Mouse (Mus musculus) T-helper 1 cell (primary cell): ENCODE results near the gene Prdm10.

Experiments
- in situ Hi-C: fragments of 300-600 bp; cut with MboI, MseI; formaldehyde crosslinking; loops from one replicate; pipeline ENCODE4 v1.15.1; 2025; ENCODE audit warnings: high pct_unique_total_duplicates

Prdm10 gene

DNA sequence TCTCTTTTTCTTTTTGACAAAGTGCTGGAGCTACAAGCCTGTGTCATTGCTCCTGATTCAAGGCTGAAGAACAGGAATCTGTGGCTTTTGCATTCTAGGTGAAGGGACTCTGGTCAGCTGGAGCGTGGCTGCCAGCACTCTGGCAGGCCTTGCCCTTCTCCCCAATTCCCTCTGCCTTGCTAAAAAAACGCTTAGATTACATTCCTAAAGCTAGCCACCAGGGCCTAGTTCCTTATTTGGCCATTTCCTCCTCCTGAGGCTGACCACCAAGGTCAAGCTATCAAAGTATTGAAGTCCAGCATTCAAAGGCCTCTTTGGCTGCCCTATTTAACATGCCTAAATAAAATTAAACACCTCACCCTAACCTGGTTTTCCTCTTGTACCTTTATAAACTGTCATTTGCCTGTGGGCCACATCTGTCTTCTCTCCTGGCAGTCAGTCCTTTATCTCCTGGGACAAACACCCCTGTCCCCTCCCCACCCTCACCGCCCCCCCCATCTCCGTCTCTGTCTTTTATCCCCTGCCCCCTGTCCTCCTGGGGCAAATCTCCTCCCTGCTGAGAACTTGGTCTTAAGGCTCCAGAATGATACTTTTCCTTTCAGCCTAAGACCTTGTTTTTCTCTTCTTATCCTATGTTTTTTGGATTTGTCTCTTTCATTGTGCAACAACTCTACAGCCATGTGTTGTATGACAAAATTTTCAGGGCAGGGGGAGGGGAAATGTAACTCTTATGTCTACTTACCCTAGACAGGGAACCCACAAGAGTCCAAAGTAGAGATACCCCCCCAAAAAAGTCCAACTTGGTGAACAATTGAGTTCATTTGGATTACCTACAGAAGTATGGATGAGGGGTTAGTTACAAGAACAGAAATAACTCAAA lies 17.9 kb upstream of the Prdm10 start:
- in situ Hi-C loops = no loop called here

DNA sequence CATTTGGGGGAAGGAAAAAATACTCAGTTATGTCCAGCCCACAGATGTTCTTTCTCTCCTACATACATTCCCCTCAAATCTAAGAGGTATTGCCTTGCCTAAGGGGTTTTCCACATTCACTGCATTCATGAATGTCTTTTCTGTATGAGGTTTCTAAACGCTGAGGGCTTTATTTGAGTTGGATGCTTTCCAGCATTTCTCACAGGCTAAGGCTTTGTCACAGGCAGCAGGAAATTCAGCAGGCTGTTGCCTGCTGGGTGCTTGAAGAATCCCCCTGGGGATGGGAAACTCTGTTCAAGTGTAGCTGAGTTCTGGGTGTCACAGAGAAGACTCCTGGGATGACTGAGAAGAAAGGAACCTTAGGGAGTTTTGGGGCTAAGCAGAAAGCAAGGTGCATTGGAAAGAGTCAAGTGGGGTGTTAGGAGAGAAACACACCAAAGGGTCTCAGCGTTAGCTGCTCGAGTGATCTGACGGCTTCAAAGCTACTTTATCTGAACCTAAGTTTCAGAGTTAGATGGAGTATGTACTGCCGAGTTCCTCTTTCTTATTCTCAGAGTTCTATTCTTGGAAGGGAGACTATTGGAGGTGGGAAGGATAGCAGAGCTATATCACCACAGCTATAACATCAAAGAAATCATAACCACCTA lies 14.2 kb upstream of the Prdm10 start:
- in situ Hi-C loops = no loop called here

DNA sequence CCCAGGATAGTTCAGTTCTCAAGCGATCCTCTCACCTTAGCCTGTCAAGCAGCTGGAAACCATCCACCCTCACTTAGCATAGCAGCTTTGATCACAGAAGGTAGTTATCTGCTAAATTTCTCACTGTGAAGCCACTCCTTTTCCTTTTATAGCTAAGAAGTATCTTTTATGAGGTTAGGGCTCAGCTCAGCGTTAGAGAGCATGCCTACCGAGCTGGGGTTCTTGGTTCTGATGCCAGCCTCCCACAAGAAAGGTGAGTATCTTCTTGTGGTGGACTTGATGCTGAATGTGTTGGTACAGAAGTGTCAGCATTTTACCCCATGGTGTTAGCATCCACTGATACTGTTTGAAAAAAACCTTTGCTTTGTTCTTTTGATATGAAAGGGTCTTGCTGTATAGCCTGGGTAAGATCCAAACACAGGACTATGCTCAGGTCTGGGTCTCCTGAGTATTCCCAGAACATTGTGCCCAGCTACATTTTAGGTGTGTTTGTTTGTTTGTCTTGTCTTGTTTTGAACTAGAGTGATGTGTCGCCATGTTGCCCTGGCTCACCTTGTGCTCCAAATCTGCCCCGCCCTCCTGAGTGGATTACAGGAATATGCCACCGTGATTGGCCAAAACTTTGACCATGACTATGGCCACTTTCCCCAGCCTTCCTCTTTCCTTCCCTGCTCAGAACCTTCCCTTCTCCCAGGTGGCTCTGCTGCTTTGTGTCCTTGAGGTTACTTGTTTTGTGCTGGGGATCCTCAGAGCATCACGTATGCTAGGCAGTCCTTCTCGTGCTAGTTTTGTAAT lies 8.9 kb upstream of the Prdm10 start:
- in situ Hi-C loops = no loop called here

GRCm38 (mm10) chr9:31272160-31272559 lies 8.2 kb upstream of the Prdm10 start:
- in situ Hi-C loops = no loop called here

- in situ Hi-C loops = no loop called here
Measured at GRCm38 (mm10) chr9:31278651-31279050, 1.7 kb upstream of the Prdm10 start.

GRCm38 (mm10) chr9:31279306-31279705 lies 1.0 kb upstream of the Prdm10 start:
- in situ Hi-C loops = no loop called here

DNA sequence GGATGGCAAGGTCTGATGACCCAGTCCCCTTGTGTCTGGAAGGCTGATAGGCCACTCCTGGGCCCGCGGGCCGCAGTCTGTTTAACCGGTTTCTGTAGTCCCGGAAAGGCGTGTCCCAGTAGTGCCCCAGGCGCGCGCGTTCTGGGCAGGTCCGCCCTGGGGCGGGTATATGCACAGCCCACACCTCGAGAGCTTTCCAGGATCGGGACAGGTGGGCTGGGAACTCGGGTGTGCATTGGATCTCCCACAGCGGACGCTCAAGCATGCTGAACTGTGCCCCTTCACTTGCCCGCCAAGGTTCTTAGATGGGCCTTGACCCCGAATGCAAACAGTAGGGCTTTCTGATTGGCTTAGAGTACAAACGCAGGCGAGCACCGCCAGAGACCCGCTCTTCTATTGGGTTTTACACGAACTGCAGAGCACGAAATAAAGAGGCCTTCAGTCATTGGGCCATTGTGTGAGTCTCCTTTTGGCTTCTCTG lies 413 bp upstream of the Prdm10 start:
- in situ Hi-C loops = loop anchor here (5.0 kb wide), 1 partner anchor 68 kb away; the partner anchor contains the start of gene Aplp2

DNA sequence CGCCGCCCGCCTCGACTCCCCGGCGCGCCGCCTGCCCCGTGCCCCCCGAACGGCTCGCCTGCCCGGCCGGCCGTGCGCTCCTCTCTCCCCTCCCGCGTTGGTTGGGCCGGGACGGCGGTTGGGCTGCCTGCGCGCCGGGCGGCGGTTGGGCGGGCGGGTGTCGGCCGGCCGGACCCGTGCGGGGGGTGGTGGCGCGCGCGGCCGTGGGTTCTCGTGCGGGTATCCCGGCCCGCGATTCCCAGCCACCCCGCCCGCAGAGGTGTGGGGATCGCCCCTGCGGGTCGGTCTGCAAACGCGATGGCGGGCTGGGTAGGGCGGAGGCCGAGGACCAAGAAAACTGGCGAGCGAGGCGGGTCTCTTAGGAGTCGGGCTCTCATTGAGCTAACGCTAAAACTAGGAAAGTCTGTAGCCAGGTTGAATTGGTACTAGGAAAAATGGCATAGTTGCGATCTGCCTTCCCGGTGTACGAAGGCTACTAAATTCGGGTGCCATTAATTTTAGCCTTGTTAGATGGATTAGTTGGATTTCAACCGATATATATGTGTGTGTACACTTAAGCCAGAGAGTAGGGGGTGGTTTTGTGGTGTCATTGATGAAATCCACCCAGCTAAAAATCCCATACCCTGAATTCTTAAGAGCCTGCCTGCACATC lies 799 bp downstream of the Prdm10 start:
- in situ Hi-C loops = loop anchor here (5.0 kb wide), 1 partner anchor 69 kb away; the partner anchor contains the start of gene Aplp2

DNA sequence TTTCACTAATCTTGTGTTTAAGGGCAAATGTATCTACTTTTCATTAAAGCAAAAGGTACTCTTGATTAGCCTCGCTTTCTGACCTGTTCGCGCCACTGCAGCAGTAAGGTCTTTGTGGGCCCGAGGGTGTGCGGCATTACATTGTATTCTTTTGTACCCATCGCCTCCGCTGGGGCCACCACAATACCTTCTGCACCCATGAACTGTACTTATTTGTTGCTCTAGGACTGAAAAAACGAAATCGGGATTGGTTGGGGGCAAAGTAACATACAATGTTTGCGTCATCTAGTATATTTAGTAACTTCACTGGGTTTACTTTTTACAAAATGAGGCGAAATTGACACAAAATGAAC lies 1.3 kb downstream of the Prdm10 start:
- in situ Hi-C loops = loop anchor here (5.0 kb wide), 1 partner anchor 69 kb away; the partner anchor contains the start of gene Aplp2

DNA sequence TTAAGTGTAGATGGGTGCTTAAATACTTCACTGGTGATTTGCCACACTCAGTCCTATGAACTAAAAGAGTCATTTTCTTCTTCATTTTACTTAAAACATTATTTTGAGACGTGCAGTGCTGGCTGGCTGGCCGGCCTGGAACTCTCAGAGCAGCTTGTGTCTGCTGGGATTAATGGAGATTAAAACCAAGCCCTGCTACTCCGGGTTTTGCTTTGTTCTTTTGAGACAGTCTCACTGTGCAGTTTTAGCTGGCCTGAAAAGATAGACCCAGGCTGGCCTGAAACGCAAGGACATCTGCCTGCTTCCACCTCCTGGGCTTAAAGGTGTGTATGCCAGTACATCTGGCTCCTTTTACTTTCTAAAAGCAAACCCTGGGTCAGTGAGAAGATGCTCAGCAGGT lies 2.2 kb downstream of the Prdm10 start:
- in situ Hi-C loops = loop anchor here (5.0 kb wide), 1 partner anchor 70 kb away; the partner anchor contains the start of gene Aplp2

GRCm38 (mm10) chr9:31283044-31283443 lies 2.7 kb downstream of the Prdm10 start:
- in situ Hi-C loops = loop anchor here (5.0 kb wide), 1 partner anchor 71 kb away; the partner anchor contains the start of gene Aplp2

GRCm38 (mm10) chr9:31283911-31284310 lies 3.6 kb downstream of the Prdm10 start:
- in situ Hi-C loops = loop anchor here (5.0 kb wide), 1 partner anchor 72 kb away; the partner anchor contains the start of gene Aplp2

DNA sequence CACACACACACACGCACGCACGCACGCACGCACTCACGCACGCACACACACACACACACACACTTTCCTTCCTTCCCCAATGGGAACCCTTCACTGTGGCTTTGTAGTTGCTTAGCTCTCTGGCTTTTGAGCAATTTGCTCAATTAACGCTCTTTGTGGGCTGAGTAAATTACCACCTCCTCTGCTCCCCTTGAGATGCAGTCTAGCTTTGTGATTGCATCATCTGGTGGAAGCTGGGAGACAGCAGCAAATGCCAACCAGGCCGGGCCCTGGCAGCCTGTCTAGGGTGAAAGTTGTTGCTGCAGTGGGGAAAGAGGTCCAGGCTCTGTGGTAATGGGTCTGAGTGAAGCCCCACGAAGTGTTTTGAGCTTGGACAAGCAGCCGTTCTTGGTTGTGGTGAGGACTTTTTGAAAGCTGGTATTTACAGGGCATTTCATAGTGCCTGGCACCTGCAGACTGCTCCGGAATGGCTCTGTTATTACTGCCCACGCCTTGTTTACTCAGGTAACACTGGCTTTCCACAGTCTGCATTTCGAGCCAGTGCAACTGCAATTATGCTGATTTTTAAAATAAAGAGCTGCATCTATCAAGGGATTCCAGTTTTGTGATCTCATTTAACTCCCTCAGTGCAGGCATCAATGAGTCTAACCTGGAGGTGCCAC lies 10.0 kb downstream of the Prdm10 start:
- in situ Hi-C loops = no loop called here

- in situ Hi-C loops = no loop called here
Measured at GRCm38 (mm10) chr9:31291978-31292377, 11.6 kb downstream of the Prdm10 start.

GRCm38 (mm10) chr9:31293208-31293607 lies 12.9 kb downstream of the Prdm10 start:
- in situ Hi-C loops = no loop called here

DNA sequence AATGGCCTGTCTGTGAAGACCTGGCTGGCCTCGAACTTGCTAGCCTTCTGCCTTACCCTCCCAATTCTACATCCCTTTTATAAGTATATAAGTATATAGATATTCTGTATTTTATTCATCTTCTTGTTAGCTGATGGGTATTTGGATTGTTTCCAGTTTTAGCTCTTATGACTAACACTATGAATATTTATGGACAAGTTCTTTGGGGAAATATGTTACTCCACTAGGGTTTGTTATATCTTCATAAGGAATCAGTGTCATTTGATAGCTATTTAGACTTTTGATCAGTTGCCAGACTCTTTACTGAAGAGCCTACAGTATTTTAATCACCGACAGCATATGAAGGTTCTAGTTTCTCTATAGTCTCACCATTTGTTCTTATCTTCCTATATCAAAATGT lies 15.0 kb downstream of the Prdm10 start:
- in situ Hi-C loops = no loop called here

- in situ Hi-C loops = no loop called here
Measured at GRCm38 (mm10) chr9:31296293-31296692, 16.0 kb downstream of the Prdm10 start.

DNA sequence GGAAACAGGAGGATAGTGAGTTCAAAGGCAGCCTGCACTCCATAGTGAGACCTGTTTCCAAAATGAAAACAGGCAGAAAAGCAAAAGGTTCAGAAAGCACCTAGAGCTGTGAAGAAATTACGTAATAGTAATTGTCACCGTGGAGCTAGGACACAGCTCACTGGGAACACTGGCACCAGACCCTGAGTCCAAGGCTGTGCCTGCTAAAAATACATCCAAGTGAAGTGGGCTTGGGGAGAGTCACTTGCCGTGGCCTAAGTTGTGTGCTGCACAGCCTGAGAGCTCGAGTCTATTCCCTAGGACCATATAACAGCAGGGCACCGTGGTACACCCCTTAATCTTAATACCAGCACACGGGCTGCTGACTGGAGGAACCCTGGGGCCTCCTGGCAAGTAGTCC lies 18.4 kb downstream of the Prdm10 start:
- in situ Hi-C loops = no loop called here

DNA sequence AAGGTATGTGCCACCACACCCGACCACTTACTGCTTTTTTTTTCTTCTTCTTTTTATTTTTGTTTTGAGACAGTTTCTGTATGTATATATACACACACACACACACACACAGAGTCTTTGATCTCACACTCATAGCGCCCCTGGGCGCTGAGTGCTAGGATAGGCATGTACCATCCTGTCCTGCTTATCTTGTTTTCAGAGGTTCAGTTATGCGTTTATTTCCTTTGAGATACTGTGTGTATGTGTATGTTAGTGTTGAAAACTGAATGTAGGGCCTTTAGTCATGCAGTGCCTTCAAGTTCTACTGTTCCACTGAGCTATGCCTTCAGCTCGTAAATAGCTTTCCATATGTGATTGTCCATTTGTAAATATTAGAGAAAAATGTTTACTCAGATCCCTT lies 20.2 kb downstream of the Prdm10 start:
- in situ Hi-C loops = no loop called here

GRCm38 (mm10) chr9:31301107-31301506 lies 20.8 kb downstream of the Prdm10 start:
- in situ Hi-C loops = no loop called here
